Mouse (Mus musculus) forebrain, postnatal 0 days (tissue): ENCODE results near the gene Gpha2. TPM values are rescaled to one million over a fixed set of nuclear protein-coding genes. Genes with fewer than 3 reads are reported as not detected.
A peak's percentile ranks its signal among the peaks of the same experiment; 100 is the strongest.

Experiments used
- ATAC-seq: fragments of 200-750 bp; cut with Nextera tagmentation; 2 replicates; pipeline ENCODE4 v1.8.0; 2017; ENCODE audit warnings: mild to moderate bottlenecking, moderate library complexity
- DNase-seq: peaks from one replicate; pipeline ENCODE4 v3.0.0-alpha.2; 2015
- H3K27ac ChIP-seq: fragments of 300-500 bp; sonication (generic); 2 replicates; pipeline ENCODE4 v1.5.1; 2014; ENCODE audit warnings: low read depth, mild to moderate bottlenecking, antibody characterized with exemption, low read length, moderate library complexity, mixed read lengths
- H3K27me3 ChIP-seq: fragments of 300-500 bp; sonication (generic); 2 replicates; pipeline ENCODE4 v1.6.1; 2014; ENCODE audit warnings: mild to moderate bottlenecking, low read length, mixed read lengths; ENCODE audit not compliant: insufficient read depth
- H3K36me3 ChIP-seq: fragments of 300-500 bp; sonication (generic); 2 replicates; pipeline ENCODE4 v1.6.1; 2014; ENCODE audit warnings: mild to moderate bottlenecking, moderate library complexity; ENCODE audit not compliant: insufficient read depth
- H3K4me1 ChIP-seq: fragments of 300-500 bp; sonication (generic); 2 replicates; pipeline ENCODE4 v1.6.1; 2014; ENCODE audit warnings: antibody characterized with exemption; ENCODE audit not compliant: insufficient read depth
- H3K4me2 ChIP-seq: fragments of 300-500 bp; sonication (generic); 2 replicates; pipeline ENCODE4 v1.6.1; 2014; ENCODE audit warnings: low read depth, mild to moderate bottlenecking, moderate library complexity
- H3K4me3 ChIP-seq: fragments of 300-500 bp; sonication (generic); 2 replicates; pipeline ENCODE4 v1.5.1; 2014; ENCODE audit warnings: low read depth, low read length, mixed read lengths
- H3K9ac ChIP-seq: fragments of 300-500 bp; sonication (generic); 2 replicates; pipeline ENCODE4 v1.6.1; 2014; ENCODE audit warnings: mild to moderate bottlenecking
- H3K9me3 ChIP-seq: fragments of 300-500 bp; sonication (generic); 2 replicates; pipeline ENCODE4 v1.6.1; 2016; ENCODE audit warnings: low read length
- CTCF ChIP-seq: sonication (generic); IDR thresholded peaks from 2 replicates; pipeline ENCODE4 v1.5.1; 2016; ENCODE audit warnings: antibody characterized with exemption, control low read depth, low read depth
- WGBS: fragments of 180-500 bp; shearing (Covaris S2); extraction: QIAGEN DNeasy Blood & Tissue Kit; methylation state at CpG from one replicate; pipeline ENCODE4 v1.1.7; 2014; 5-methylcytosine and 5-hydroxymethylcytosine counted together
- polyA plus RNA-seq: library from polyadenylated mRNA; unstranded; fragments of >200 nt; fragmentation: Nextera tagmentation; extraction: Ambion mirVana; gene quantifications from 2 replicates; pipeline ENCODE4 v1.2.1, GENCODE M21; 2015
- total RNA-seq: library from RNA; depleted of rRNA; stranded (reverse); fragments of >200 nt; gene quantifications from 2 replicates; pipeline ENCODE4 v1.2.3, GENCODE M21; 2014

Gpha2 gene
- total and polyA plus RNA-seq, 2 experiments from 2014 or later = not detected

DNA sequence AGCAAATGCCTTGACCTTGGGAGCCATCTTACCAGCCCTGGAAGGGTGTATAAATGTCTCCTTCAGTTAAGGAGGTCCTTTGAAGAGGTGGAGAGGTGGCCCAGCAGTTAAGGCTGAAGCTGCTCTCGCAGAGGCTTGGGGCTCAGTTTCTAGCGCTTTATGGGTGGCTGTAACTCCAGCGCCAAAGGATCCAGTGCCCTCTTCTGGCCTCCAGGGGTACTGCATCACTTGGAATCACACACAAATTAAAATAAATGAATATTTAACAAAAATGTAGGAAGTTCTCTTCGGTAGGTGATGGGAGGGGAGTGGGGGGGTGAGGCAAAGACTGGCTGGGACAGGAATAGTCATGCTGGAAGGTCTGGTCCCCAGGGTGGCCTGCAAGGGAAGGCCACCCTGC is 34.8 kb downstream of the Gpha2 start:
- Histone ChIP-seq H3K9me3 (no peaks in the 10 kb centered on the region), H3K36me3 (peaks cover 58% of the 10 kb centered on the region), H3K4me2 (no peak overlapping the region), H3K27ac (no peak overlapping the region), H3K4me3 (no peak overlapping the region), H3K9ac (no peak overlapping the region), H3K27me3 (no peaks in the 10 kb centered on the region), H3K4me1 (no peaks in the 10 kb centered on the region)
- TF ChIP-seq CTCF = peak; percentile 51
- 84% methylated on average over 4 of the region's 4 CpGs for WGBS
- DNase-seq (no peak), ATAC-seq (no peak)

- H3K4me3 ChIP-seq = no peak overlapping the region
- no peaks in the 10 kb centered on the region for H3K4me1 ChIP-seq
- H3K27ac ChIP-seq = no peak overlapping the region
- H3K36me3 ChIP-seq = peaks cover 53% of the 10 kb centered on the region
- DNase-seq (no peak), ATAC-seq (no peak)
- H3K4me2 ChIP-seq = no peak overlapping the region
- H3K9me3 ChIP-seq = no peaks in the 10 kb centered on the region
- no peaks in the 10 kb centered on the region for H3K27me3 ChIP-seq
- H3K9ac ChIP-seq = no peak overlapping the region
- 94% methylated on average over 14 of the region's 14 CpGs for WGBS
- TF ChIP-seq CTCF = no peak
Observed at GRCm38 (mm10) chr19:6261379-6261778, 35.2 kb downstream of the Gpha2 start.

- H3K4me1 ChIP-seq = no peaks in the 10 kb centered on the region
- peak; percentile 57 for DNase-seq
- H3K27me3 ChIP-seq = no peaks in the 10 kb centered on the region
- H3K9ac ChIP-seq = no peak overlapping the region
- H3K36me3 ChIP-seq = peaks cover 45% of the 10 kb centered on the region
- H3K4me2 ChIP-seq = no peak overlapping the region
- H3K4me3 ChIP-seq = no peak overlapping the region
- TF ChIP-seq CTCF = peak; percentile 93
- no peaks in the 10 kb centered on the region for H3K9me3 ChIP-seq
- H3K27ac ChIP-seq = no peak overlapping the region
- ATAC-seq = peak; percentile 54
- whole genome bisulfite sequencing = 57% methylated on average over 7 of the region's 7 CpGs
Observed at GRCm38 (mm10) chr19:6262222-6262621, 36.0 kb downstream of the Gpha2 start.

GRCm38 (mm10) chr19:6262839-6263433 is 36.8 kb downstream of the Gpha2 start:
- 0 out of 2 replicates have a peak overlapping the region, but pooled peaks have one; percentile 21 for H3K27ac ChIP-seq
- no peaks in the 10 kb centered on the region; the same call in 1 of the 2 replicates for H3K4me1 ChIP-seq
- ATAC-seq (no peak), DNase-seq (no peak)
- TF ChIP-seq CTCF = no peak
- H3K9ac ChIP-seq = no peak overlapping the region
- WGBS = 91% methylated on average over 8 of the region's 8 CpGs
- no peaks in the 10 kb centered on the region for H3K27me3 ChIP-seq
- no peak overlapping the region for H3K4me2 ChIP-seq
- H3K4me3 ChIP-seq = no peak overlapping the region
- H3K9me3 ChIP-seq = no peaks in the 10 kb centered on the region
- peaks cover 38% of the 10 kb centered on the region for H3K36me3 ChIP-seq

DNA sequence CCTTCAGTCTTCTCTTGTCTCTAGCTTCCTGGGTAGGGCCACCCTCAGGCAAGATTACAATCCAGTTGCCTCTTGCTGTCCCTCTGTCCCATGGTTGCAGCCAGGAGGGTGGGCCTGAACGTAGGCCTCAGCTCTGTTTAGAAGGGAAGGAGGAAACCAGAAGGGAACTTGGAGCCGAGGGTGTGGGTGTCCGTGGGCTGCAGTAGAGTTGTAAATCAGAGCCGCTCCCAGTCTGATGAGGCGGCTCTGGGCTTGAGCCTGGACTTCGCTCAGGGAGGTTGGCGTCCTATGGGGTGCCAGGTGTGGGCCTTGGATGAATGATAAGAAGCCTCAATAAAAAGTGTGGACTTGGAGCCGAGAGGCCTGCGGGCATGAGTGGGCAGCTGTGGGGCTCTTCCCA is 38.0 kb downstream of the Gpha2 start:
- Histone ChIP-seq H3K4me1 (no peaks in the 10 kb centered on the region; the same call in 1 of the 2 replicates), H3K4me2 (no peak overlapping the region), H3K4me3 (no peak overlapping the region), H3K9ac (no peak overlapping the region), H3K9me3 (no peaks in the 10 kb centered on the region), H3K27ac (no peak overlapping the region), H3K27me3 (no peaks in the 10 kb centered on the region), H3K36me3 (peaks cover 26% of the 10 kb centered on the region)
- DNase-seq (no peak), ATAC-seq (no peak)
- no peak for TF ChIP-seq CTCF
- WGBS = 76% methylated on average over 9 of the region's 9 CpGs

GRCm38 (mm10) chr19:6264945-6265344 is 38.8 kb downstream of the Gpha2 start:
- no peak overlapping the region for H3K9ac ChIP-seq
- H3K4me2 ChIP-seq = no peak overlapping the region
- ATAC-seq (no peak), DNase-seq (no peak)
- TF ChIP-seq CTCF = no peak
- 87% methylated on average over 8 of the region's 8 CpGs for WGBS
- H3K9me3 ChIP-seq = no peaks in the 10 kb centered on the region
- no peak overlapping the region for H3K4me3 ChIP-seq
- no peak overlapping the region for H3K27ac ChIP-seq
- no peaks in the 10 kb centered on the region for H3K27me3 ChIP-seq
- peaks cover 22% of the 10 kb centered on the region for H3K36me3 ChIP-seq
- H3K4me1 ChIP-seq = no peaks in the 10 kb centered on the region; the same call in 1 of the 2 replicates

DNA sequence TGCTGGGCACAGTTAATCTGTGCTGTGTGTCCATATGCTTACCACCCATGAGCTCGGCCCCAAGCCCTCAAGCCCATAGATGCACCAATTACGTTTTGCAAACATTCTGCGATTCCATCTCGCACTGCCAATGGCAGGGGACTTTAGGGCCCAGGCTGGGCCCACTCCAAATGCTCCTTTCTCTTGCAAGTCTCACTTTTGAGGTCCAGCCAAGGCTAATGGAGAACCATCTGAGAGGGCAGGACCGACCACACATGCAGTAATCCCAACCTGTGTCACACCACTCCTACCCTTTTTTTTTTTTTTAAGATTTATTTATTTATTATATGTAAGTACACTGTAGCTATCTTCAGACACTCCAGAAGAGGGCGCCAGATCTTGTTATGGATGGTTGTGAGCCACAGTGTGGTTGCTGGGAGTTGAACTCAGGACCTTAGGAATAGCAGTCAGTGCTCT is 39.6 kb downstream of the Gpha2 start:
- peak; percentile 18; the same call in 1 of the 2 replicates for TF ChIP-seq CTCF
- 63% methylated on average over 6 of the region's 6 CpGs for WGBS
- Histone ChIP-seq H3K9ac (no peak overlapping the region), H3K9me3 (no peaks in the 10 kb centered on the region), H3K4me3 (no peak overlapping the region), H3K27ac (no peak overlapping the region), H3K27me3 (no peaks in the 10 kb centered on the region), H3K4me1 (no peaks in the 10 kb centered on the region; the same call in 1 of the 2 replicates), H3K4me2 (no peak overlapping the region), H3K36me3 (peaks cover 18% of the 10 kb centered on the region)
- no peak for DNase-seq
- no peak for ATAC-seq
